Mouse (Mus musculus) ovary, postnatal 14 days (tissue): ENCODE measurements around the gene Gsto1.

Experiments
- DNase-seq: peaks from one replicate; pipeline ENCODE4 v3.0.0; 2022; ENCODE audit warnings: low spot score

The Gsto1 gene

DNA sequence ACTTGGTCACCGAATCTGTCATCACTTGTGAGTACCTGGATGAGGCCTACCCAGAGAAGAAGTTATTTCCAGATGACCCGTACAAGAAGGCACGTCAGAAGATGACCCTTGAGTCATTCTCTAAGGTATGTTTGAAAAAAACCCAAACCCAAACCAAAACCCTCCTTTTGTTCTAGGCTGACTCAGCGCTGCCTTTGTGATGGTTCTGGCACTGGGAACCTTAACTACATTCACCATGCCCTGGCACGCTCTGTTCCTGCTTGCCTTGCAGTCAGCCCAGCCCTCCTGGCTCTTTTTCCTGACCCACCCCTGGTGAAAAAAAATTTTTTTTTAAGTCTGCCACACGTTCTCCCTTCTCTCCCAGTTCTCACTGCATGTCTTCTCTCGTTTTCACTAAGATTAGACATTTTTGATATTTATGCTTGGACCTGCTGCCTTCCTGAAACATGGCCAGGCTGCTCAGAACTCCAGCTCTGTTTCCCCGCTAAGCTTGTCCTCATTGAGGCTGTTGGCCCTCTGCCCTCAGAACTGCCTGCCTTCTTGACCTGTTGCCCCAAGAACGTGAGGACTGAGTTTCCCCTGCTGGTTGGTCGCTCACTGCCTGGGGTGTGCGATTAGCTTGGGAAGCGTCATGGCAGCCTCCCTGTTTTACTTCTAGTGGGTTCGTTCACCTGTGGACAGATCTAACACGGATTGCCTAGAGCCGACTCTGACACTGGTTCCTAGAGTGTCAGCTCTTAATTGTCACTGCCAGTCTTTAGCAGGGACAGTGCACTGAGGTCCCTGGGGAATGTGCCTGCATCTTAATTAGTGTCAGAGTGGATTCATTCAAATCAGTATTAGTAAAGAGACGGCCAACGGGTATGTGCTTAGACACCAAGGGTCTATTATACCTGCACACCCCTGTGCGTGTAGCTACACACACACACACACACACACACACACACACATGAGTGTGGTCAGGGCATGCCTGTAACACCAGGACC lies 3.5 kb downstream of the Gsto1 start:
- no peak for DNase-seq

DNA sequence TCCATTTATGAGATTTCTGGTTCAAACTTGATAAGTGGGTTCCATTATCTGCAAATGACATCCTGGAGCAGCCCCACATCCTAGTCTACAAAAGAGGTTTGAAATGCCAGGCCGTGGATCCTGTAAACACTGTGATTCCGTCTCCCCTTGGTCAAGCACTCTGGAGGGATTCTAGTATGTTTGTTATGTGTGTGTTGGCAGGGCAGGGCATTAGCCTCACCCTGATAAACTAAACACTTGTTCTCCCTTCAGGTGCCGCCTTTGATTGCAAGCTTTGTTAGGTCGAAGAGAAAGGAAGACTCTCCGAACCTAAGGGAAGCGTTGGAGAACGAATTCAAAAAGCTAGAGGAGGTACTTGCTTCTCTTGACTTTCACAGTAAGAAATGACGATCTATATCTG lies 4.4 kb downstream of the Gsto1 start:
- DNase-seq = no peak

DNA sequence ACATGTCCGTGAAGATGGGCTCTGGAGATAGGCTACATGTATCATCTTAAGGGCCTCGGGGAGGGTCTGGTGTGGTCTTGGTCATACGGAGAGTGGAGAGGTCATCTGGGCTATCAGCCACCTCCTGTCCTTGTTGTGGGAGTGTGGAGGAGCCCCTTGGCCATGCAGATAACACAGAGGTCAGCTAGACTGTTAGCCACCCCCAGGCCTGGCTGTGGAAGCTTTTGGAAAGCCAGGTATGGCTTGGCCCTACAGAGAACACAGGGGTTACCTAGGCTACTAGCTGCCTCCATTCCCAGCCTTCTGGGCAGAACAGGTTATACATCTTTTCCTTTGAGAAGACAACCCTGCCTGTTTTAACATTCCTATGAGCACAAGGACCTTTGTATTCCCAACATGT lies 7.8 kb downstream of the Gsto1 start:
- DNase-seq = no peak

GRCm38 (mm10) chr19:47864051-47864450 lies 9.3 kb downstream of the Gsto1 start:
- no peak for DNase-seq

DNA sequence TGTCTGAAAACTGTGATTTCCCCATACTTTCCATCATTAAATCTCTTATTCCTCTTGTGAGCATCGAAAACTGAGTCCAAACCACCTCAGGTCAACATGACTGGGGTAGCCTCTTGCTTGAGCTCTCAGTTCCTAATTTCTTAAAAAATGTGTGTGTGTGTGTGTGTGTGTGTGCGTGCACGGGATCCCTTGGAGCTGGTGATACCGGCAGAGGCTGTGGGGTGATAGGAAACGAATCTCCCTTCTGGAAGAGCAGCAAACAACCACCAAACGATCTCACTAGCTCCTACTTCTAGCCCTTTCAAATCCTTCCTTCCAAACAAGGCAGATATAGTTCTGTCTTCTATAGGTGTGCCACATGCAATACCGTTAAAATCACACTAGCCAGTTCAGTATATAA lies 10.0 kb downstream of the Gsto1 start:
- DNase-seq = no peak

DNA sequence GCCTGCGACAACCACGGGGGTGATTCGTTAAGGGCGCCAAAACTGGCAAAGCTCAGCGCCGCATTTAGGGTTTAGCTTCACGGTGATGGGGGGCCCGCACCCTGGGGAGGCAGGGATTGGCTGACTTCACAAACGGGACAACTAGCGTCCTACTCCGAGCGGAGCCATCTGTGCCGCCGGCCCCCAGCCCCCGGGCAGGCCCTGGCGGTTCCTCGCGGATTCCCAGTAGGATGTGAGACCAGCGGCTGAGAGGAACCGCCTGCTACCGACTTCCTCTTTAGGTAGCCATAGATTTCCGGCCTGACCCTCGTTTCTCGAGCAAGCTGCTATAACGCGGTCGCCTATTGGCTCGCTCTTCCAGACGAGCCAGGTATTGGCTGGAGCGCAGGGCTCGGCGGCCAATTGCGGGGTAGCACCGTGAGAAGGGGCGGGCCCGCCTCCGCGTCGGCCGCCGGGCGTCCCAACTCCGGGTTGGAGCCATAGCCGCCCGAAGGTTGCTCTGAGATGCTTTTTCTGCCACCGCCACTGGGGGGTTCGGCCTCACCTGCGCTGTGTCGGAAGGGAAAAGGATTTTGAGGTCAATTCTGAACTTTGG lies 10.7 kb downstream of the Gsto1 start, which contains the start of gene Gsto2:
TSS of gene Gsto2 (plus strand) at position 182 of the 595 bp plus-strand sequence.
- DNase-seq = peak; percentile 82

GRCm38 (mm10) chr19:47867628-47868175 lies 12.9 kb downstream of the Gsto1 start:
- no peak for DNase-seq

DNA sequence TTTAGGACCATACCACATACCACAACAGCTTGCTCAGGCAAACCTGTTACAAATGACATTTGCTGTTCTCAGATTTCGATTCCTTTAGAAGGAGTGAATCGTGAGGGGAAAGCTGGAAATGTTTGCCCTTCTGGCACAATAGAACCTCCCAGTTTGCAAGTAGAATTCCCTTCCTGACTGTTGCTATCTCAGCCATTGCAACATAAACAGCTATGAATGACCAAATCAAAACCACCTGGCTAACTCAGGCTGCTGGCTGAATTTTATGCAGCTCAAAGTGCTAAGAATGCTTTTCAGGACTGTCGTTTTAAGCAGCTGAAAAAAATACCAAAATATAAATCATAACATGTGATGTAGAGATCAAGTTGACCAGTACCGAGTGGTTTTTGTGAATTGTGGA lies 14.2 kb downstream of the Gsto1 start:
- DNase-seq = no peak

DNA sequence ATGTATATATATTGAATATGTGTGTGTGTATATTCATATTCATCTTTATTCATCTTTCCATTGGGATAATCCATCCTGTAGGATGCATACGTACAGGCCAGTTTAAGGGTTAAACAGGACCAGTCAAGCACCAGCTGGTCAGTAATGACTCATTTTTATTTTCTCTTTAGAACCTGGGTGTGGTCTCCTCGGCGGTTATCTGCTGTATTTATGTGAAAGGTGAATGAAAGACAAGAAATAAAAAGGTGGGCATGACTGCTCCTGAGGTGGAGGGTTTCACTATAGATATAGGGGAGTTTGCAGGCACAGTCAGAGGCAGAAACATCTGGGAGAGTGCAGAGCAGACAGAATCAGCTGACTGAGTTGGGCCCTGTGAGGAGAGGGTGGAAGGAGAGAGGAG lies 14.7 kb downstream of the Gsto1 start:
- DNase-seq = no peak

- no peak for DNase-seq
Measured at GRCm38 (mm10) chr19:47870102-47870666, 15.4 kb downstream of the Gsto1 start.

DNA sequence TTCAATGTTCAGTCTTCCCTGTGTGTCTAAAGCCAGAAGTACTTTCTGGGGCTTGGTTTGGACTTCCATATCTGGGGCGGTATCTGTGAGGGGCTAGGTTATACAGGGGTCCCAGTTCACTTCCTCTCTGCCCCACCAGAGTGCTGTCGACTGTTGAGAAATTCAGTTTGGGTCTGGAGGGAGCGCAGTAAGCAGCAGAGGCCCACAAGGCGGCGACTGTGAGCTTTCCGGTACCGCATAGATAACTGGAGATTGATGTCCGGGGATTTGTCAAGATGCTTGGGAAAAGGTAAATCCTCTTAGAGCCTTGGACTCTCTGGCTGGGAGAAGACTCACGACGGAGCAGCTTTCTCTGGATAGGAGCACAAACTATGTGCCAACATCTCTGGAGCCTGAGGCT lies 16.7 kb downstream of the Gsto1 start:
- no peak for DNase-seq

DNA sequence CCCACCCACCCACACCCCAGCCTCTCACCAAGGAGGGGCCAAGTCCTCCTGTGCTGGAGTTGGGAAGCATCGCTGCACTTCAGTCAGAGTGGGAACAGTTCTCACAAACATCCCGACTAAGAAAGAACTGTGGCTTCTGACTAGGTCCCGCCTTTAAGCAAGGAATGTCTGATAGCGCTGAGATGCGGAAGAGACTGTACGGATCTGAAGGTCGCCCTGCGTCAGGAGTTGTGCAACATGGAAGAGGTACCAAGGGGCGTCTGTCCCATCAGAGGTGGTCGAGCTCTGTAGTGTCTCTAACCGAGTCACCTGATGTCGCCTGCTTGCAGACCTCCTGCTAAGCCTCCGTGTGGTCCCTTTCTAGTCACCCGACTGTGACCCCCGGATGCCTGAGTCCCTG lies 21.5 kb downstream of the Gsto1 start:
- no peak for DNase-seq

DNA sequence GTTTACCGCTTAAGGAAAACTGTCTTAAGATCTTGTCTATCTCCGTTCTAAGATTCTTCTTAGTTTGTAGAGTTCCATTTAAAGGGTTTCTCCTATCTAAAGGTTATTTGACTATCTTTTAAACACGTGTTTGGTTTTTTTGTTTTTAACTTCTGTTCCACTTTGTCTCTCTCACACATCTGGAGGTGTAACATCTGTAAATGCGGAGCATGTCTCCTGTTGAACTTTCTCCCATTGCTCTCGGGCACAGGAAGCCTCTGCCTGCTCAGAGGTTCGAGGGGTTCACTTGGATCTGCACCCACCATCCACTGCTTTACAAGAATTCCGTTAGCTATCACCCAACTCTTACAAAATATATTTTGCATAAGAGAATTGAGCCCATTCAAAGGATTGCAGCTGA lies 26.8 kb downstream of the Gsto1 start:
- no peak for DNase-seq

DNA sequence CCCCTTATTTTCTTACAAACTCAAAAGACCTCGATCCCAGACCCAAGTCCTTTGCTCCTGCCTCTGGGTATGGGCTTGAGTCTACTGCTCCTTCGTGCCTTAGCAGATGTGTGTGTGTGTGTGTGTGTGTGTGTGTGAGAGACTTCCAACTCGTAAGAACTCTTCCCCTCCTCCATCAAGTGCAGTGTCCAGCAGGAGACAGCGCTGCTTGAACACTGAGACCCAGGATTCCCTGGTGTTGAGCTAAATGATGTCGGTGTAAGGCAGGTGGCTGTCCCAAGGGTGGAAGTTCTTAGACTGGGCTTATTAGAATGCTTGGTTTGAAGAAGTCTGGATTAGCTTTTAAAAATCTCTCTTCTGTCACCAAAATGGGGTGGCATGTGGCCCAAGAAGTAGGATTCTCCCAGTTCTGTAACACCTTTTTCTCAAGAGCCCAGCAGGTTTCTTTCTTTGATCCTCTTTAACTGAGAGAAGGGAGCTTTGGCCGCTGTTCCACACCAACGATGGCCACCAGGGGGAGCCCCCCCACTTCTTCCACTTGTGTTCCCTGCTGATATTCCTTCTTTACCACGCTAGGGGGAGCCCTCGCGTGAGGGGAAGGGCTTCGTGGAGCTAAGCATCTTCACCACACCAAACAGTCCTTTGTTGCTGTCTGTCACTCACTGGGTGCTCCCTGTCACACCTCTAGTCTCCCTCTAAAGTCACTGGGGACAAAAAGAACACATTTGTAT lies 27.5 kb downstream of the Gsto1 start:
- peak; percentile 79 for DNase-seq

DNA sequence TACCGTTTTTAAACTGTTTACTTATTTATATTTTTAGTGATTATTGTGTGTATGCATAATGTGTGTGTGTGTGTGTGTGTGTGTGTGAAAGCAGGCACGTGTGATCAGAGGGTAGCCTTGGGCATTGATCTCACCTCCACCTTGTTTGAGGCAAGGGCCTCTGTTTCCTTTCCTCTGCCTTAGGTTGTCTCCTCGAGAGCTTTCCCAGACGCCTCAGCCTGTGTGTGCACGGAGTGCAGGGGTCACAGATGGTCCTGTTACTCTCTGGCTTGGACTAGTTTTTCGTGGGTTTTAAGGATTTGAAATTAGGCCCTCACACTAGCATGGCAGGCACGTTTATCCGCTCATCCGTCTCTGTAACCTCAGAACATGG lies 28.1 kb downstream of the Gsto1 start:
- no peak for DNase-seq

DNA sequence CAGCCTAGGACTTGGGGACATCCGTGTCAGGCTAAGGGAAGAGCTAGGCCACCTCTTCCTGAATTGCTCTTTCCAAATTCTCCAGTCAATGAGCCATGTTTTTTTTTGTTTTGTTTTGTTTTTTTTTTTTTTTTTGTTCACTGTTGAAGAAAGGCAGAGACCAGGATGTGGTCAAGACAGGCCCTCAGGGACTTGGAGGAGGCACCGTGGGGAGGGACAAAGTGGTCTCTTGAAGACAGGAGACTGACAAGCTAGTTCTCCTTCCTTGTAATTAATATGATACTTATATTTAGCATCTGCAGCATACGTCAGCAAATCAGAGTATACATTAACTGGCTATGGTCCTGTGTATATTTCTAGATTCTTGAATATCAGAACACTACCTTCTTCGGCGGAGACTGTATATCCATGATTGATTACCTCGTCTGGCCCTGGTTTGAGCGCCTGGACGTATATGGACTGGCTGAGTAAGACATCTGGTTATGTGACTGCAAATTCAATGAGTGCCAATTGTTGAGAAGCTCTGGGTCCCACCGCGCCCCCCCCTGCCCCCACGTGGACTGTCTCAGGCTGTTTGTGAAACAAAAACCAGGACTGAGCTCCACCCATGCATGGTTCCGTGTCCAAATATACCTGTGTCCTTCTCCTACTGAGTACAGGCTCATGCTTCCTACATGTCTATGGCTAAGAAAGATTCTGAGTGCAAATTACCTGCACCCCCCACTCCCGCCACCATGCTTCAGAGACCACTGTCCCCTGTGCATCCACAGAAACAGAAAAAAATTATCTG lies 29.7 kb downstream of the Gsto1 start:
- DNase-seq = no peak

GRCm38 (mm10) chr19:47885191-47885743 lies 30.5 kb downstream of the Gsto1 start:
- DNase-seq = no peak

DNA sequence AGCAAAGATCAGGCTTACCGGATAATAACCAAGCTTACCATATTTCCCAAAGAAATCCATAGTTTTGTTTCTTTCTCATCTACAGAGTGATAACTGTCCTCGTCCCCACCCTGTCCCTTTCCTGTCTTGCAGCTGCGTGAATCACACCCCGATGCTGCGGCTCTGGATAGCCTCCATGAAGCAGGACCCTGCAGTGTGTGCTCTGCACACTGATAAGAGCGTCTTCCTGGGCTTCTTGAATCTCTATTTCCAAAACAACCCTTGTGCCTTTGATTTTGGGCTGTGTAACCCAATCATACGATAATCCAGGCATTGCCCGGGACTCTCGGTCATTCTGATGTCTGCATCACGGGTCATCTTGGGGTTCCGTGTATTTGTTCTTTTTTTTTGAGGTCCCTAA lies 31.1 kb downstream of the Gsto1 start:
- DNase-seq = no peak

- DNase-seq = no peak
Measured at GRCm38 (mm10) chr19:47886617-47887016, 31.8 kb downstream of the Gsto1 start.

DNA sequence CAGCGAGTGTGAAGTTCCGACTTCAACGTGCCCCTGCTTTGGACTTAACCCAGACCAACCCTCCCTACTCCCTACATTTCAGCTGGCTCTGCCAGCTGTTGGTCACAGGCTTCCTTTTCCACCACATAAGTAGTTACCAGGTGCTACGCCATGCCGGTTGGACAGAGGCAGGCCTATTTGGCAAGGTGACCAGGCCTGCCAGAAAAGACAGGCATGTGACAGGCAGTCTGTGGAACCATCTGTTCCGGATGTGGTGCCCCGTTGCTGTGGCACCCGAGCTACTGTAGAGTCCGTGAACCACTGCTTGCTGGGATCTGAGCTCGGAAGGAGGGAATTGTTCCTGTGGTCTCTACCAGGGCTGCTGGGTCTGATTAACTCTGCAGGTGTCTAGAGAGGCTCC lies 32.6 kb downstream of the Gsto1 start:
- DNase-seq = no peak

DNA sequence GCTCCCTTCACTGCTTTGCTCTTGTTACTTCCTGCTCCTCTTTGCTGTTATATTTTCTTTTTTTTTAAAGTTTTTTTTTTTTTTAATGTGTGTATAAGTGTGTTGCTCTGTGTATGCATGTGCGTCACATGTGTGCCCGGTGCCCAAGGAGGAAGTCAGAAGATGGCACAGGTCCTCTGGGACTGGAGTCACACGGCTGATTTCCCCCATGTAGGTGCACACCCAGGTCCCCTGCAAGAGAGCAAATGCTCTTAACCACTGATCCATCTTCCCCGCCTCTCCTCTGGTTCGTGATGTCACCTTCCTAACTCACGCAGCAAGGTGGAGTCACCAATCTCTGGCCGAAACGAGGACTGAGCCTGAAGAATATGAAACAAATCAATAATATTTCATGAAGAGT lies 33.3 kb downstream of the Gsto1 start:
- no peak for DNase-seq
